Mouse (Mus musculus): ENCODE results near the gene Cttnbp2nl. TPM values are rescaled to one million over a fixed set of nuclear protein-coding genes. Genes with fewer than 3 reads are reported as not detected.
A peak's percentile ranks its signal among the peaks of the same experiment; 100 is the strongest.

Gene Cttnbp2nl
- total and polyA plus RNA-seq, 3 experiments, result 0.08 to 0.49 TPM; not detected in 1

DNA sequence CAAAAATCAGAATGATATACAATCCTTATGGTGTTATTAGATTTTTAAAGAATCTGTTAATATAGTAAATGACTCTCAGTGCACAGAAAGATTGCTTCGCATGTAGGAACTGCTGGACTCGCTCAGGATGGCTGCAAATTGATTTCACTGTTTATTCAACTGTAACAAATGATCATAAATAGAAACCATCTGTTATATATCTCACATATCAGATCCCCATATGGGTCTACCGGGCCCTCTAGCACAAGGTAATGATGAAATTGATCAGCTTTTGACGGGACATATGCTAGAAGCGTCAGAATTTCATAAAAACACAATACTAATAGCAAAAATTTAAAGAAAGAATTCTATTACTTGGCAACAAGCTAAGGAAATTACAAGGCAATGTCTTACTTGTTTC is 73.2 kb downstream of the Cttnbp2nl start:
- no peaks in the 10 kb centered on the region for H3K36me3 ChIP-seq (ENCODE audit: control insufficient read depth in 1 of 2, insufficient read depth in 2 of 2, low read length in 2 of 2)
- H3K27me3 ChIP-seq (ENCODE audit: control insufficient read depth in 1 of 2, insufficient read depth in 2 of 2, low read length in 2 of 2), result peaks cover 1 to 6% of the 10 kb centered on the region in 2 experiments; a peak in 2 of 4 replicates
- H3K27ac ChIP-seq (ENCODE audit: control insufficient read depth, low read depth, low read length), result no peak overlapping the region
- no peak overlapping the region for H3K9ac ChIP-seq (ENCODE audit: control insufficient read depth, low read depth, low read length, poor library complexity, severe bottlenecking)
- H3K79me2 ChIP-seq (ENCODE audit: control insufficient read depth, insufficient read depth, low read length, poor library complexity), result no peaks in the 10 kb centered on the region
- no peak overlapping the region for H3K4me3 ChIP-seq (ENCODE audit: control insufficient read depth in 1 of 2, insufficient read depth in 1 of 2, low read depth in 2 of 2, low read length in 2 of 2)
- H3K9me3 ChIP-seq (replicated peaks; ENCODE audit: insufficient read depth, low read length), result no peaks in the 10 kb centered on the region
- TF ChIP-seq ETS1 (IDR thresholded peaks at IDR 0.05; ENCODE audit: low read depth, low read length) (no peak), ZKSCAN1 (IDR thresholded peaks at IDR 0.05; ENCODE audit: low read depth, low read length) (no peak)
- no peaks in the 10 kb centered on the region for H3K4me1 ChIP-seq (ENCODE audit: control insufficient read depth in 1 of 2, insufficient read depth in 2 of 2, low read length in 2 of 2)
- no peak for DNase-seq (ENCODE audit: low read depth, low spot score)

- Histone ChIP-seq H3K27me3 (ENCODE audit: control insufficient read depth in 1 of 2, insufficient read depth in 2 of 2, low read length in 2 of 2) (no peaks in the 10 kb centered on the region), H3K9me3 (replicated peaks; ENCODE audit: insufficient read depth, low read length) (no peaks in the 10 kb centered on the region), H3K36me3 (ENCODE audit: control insufficient read depth in 1 of 2, insufficient read depth in 2 of 2, low read length in 2 of 2) (no peaks in the 10 kb centered on the region; a peak in 1 of 4 replicates), H3K4me1 (ENCODE audit: control insufficient read depth in 1 of 2, insufficient read depth in 2 of 2, low read length in 2 of 2) (no peaks in the 10 kb centered on the region; a peak in 1 of 4 replicates), H3K4me3 (ENCODE audit: control insufficient read depth in 1 of 2, insufficient read depth in 1 of 2, low read depth in 2 of 2, low read length in 2 of 2) (peak overlapping the region; percentile 73 to 87), H3K9ac (ENCODE audit: control insufficient read depth, low read depth, low read length, poor library complexity, severe bottlenecking) (peak overlapping the region; percentile 67), H3K27ac (ENCODE audit: control insufficient read depth, low read depth, low read length) (no peak overlapping the region), H3K79me2 (ENCODE audit: control insufficient read depth, insufficient read depth, low read length, poor library complexity) (no peaks in the 10 kb centered on the region)
- DNase-seq (ENCODE audit: low read depth, low spot score), result peak; percentile 68
- TF ChIP-seq UBTF (IDR thresholded peaks at IDR 0.05; ENCODE audit: borderline replicate concordance, insufficient read depth, low read depth, low read length) (no peak), BHLHE40 (IDR thresholded peaks at IDR 0.05; ENCODE audit: borderline replicate concordance, low read depth, low read length) (no peak), NELFE (IDR thresholded peaks at IDR 0.05; ENCODE audit: low read depth, low read length) (no peak), GATA1 (IDR thresholded peaks at IDR 0.05; ENCODE audit: low read depth, low read length) (no peak), GABPA (IDR thresholded peaks at IDR 0.05; ENCODE audit: low read depth, low read length) (no peak), ELF1 (IDR thresholded peaks at IDR 0.05; ENCODE audit: low read depth, low read length) (no peak), MAZ (IDR thresholded peaks at IDR 0.05; ENCODE audit: low read depth, low read length) (no peak), POLR2AphosphoS2 (IDR thresholded peaks at IDR 0.05; ENCODE audit: low read length) (no peak), POLR2AphosphoS5 (IDR thresholded peaks at IDR 0.05; ENCODE audit: borderline replicate concordance, low read depth, low read length) (no peak), SIN3A (IDR thresholded peaks at IDR 0.05; ENCODE audit: low read length) (peak; percentile 36; the same call in 1 of the 2 replicates), POLR2A (IDR thresholded peaks at IDR 0.05; ENCODE audit: control insufficient read depth in 1 of 2, insufficient read depth in 1 of 2, low read depth in 1 of 2, low read length in 2 of 2, poor library complexity in 1 of 2) (0 out of 4 replicates have a peak, but pooled peaks of 1 of the 2 experiments have one; percentile 44), ZKSCAN1 (IDR thresholded peaks at IDR 0.05; ENCODE audit: low read depth, low read length) (no peak), ZC3H11A (IDR thresholded peaks at IDR 0.05; ENCODE audit: low read depth, low read length) (peak; percentile 50; the same call in 1 of the 2 replicates), RAD21 (IDR thresholded peaks at IDR 0.05; ENCODE audit: low read depth, low read length) (peak; percentile 68), SMC3 (IDR thresholded peaks at IDR 0.05; ENCODE audit: low read depth, low read length) (peak; percentile 75), KAT2A (conservative IDR thresholded peaks at IDR 0.05; ENCODE audit: low read depth, low read length) (no peak), JUND (IDR thresholded peaks at IDR 0.05; ENCODE audit: low read depth, low read length) (no peak), MYC (IDR thresholded peaks at IDR 0.05; ENCODE audit: low read depth, low read length) (no peak), ZNF384 (IDR thresholded peaks at IDR 0.05; ENCODE audit: low read depth, low read length) (no peak), CTCF (IDR thresholded peaks at IDR 0.05 in 2 of 3, conservative IDR thresholded peaks at IDR 0.05 in 1 of 3; ENCODE audit: control insufficient read depth in 1 of 3, insufficient read depth in 1 of 3, low read depth in 2 of 3, low read length in 3 of 3, poor library complexity in 1 of 3, severe bottlenecking in 1 of 3) (peak; percentile 39 to 80 (median 69)), MAFK (IDR thresholded peaks at IDR 0.05; ENCODE audit: borderline replicate concordance, low read depth, low read length) (no peak)
Observed at GRCm38 (mm10) chr3:104967548-104968300, 85.2 kb downstream of the Cttnbp2nl start.
